ENCODE assay signal across 8 mouse cellular contexts in genomic region chr19:32755104-32755791, GRCm38 (mm10). TPM values are rescaled to one million over a fixed set of nuclear protein-coding genes. Genes with fewer than 3 reads are reported as not detected.
DNase-seq lines count a peak whose midpoint lies in the region; ATAC-seq and TF ChIP-seq lines count a peak whose summit lies in the region.

No protein-coding gene starts in this region.

- peak overlapping the region; percentile 71 for H3K27ac ChIP-seq in liver, adult 2 months (replicated peaks; ENCODE audit: insufficient read depth, low read depth, low read length)
- H3K27ac ChIP-seq in cerebellum, adult 2 months (ENCODE audit: insufficient read depth, low read length) = peak overlapping the region; percentile 100
- peak overlapping the region; percentile 98 for H3K27ac ChIP-seq in hindbrain, embryonic 10.5 days
- no peak overlapping the region for H3K27ac ChIP-seq in midbrain, embryonic 11.5 days (ENCODE audit: low read depth, low read length)

- DNase-seq in liver, adult 2 months (ENCODE audit: extremely low read depth, low read depth, low spot score) = peak; percentile 44
- DNase-seq in liver = no peak
- peak; percentile 36 to 42 for DNase-seq in cerebellum, adult 2 months
- DNase-seq in hindbrain, embryonic 10.5 days (ENCODE audit: low spot score) = peak; percentile 6
- peak; percentile 89 for DNase-seq in midbrain, embryonic 11.5 days (ENCODE audit: low spot score, missing footprints)
- DNase-seq in left cerebral cortex, postnatal 25 days (ENCODE audit: low spot score in 2 of 2) = no peak
- DNase-seq in layer of hippocampus, adult 8-10 months (ENCODE audit: low spot score in 2 of 2) = no peak
- no peak for DNase-seq in ovary, postnatal 36 days (ENCODE audit: low spot score)

- intact Hi-C loops in left cerebral cortex, postnatal 25 days (cut with DNase I) = loop anchor here (5.0 kb wide), 3 partner anchors 197 to 562 kb away; no protein-coding TSS in a partner anchor

- H3K36me3 ChIP-seq in liver, adult 2 months (ENCODE audit: control insufficient read depth, insufficient read depth, low read length) = no peaks in the 10 kb centered on the region
- H3K36me3 ChIP-seq in hindbrain, embryonic 10.5 days = no peaks in the 10 kb centered on the region
- no peaks in the 10 kb centered on the region for H3K36me3 ChIP-seq in midbrain, embryonic 11.5 days (ENCODE audit: control insufficient read depth, insufficient read depth, low read length)

- H3K9ac ChIP-seq in liver, adult 2 months (ENCODE audit: low read depth, low read length) = peak overlapping the region; percentile 58
- peak overlapping the region; percentile 59 for H3K9ac ChIP-seq in midbrain, embryonic 11.5 days (ENCODE audit: low read length)

- ATAC-seq in midbrain, embryonic 11.5 days (ENCODE audit: low FRiP score) = no peak

- H3K9me3 ChIP-seq in hindbrain, embryonic 10.5 days = no peaks in the 10 kb centered on the region
- no peaks in the 10 kb centered on the region for H3K9me3 ChIP-seq in midbrain, embryonic 11.5 days (ENCODE audit: control insufficient read depth, low read length)

- H3K27me3 ChIP-seq in liver, adult 2 months (ENCODE audit: control insufficient read depth, insufficient read depth, low read length) = no peaks in the 10 kb centered on the region
- H3K27me3 ChIP-seq in cerebellum, adult 2 months (ENCODE audit: control insufficient read depth, insufficient read depth, low read length) = no peaks in the 10 kb centered on the region
- H3K27me3 ChIP-seq in hindbrain, embryonic 10.5 days (ENCODE audit: insufficient read depth, poor library complexity, severe bottlenecking) = peaks cover 16% of the 10 kb centered on the region
- no peaks in the 10 kb centered on the region for H3K27me3 ChIP-seq in midbrain, embryonic 11.5 days (ENCODE audit: control insufficient read depth, insufficient read depth, low read length)

- WGBS in liver, adult 2 months = 5% methylated on average over 12 of the region's 12 CpGs
- WGBS in cerebellum, adult 2 months = 6% methylated on average over 12 of the region's 12 CpGs
- 5% methylated on average over 12 of the region's 12 CpGs for WGBS in hindbrain, embryonic 10.5 days
- WGBS in midbrain, embryonic 11.5 days = 5% methylated on average over 12 of the region's 12 CpGs

- H3K4me2 ChIP-seq in midbrain, embryonic 11.5 days = peak overlapping the region; percentile 71

- TF ChIP-seq POLR2A in liver, adult 2 months (IDR thresholded peaks at IDR 0.05; ENCODE audit: extremely low read depth, insufficient read depth, low read length) = no peak
- TF ChIP-seq POLR2A in cerebellum, adult 2 months (IDR thresholded peaks at IDR 0.05; ENCODE audit: borderline replicate concordance, insufficient read depth, low read length) = no peak

- H3K4me1 ChIP-seq in liver, adult 2 months (ENCODE audit: control insufficient read depth, insufficient read depth, low read length) = peaks cover 1% of the 10 kb centered on the region; the same call in 1 of the 2 replicates
- H3K4me1 ChIP-seq in cerebellum, adult 2 months (ENCODE audit: control insufficient read depth, insufficient read depth, low read length) = peaks cover 6% of the 10 kb centered on the region
- peaks cover 29% of the 10 kb centered on the region for H3K4me1 ChIP-seq in hindbrain, embryonic 10.5 days (replicated peaks)
- peaks cover 18% of the 10 kb centered on the region for H3K4me1 ChIP-seq in midbrain, embryonic 11.5 days (ENCODE audit: control insufficient read depth, insufficient read depth, low read length)

- TF ChIP-seq CTCF in liver, adult 2 months (IDR thresholded peaks at IDR 0.05; ENCODE audit: low read depth, low read length) = no peak
- no peak for TF ChIP-seq CTCF in cerebellum, adult 2 months (IDR thresholded peaks at IDR 0.05; ENCODE audit: borderline replicate concordance, insufficient read depth, low read depth, low read length)

- H3K79me2 ChIP-seq in liver, adult 2 months (ENCODE audit: control insufficient read depth, insufficient read depth, low read length) = peaks cover 14% of the 10 kb centered on the region

- H3K4me3 ChIP-seq in liver, adult 2 months (ENCODE audit: insufficient read depth, low read depth, low read length) = peak overlapping the region; percentile 77; the same call in 1 of the 2 replicates
- H3K4me3 ChIP-seq in cerebellum, adult 2 months (replicated peaks; ENCODE audit: insufficient read depth, low read depth, low read length) = peak overlapping the region; percentile 91
- H3K4me3 ChIP-seq in hindbrain, embryonic 10.5 days = peak overlapping the region; percentile 98
- H3K4me3 ChIP-seq in midbrain, embryonic 11.5 days (ENCODE audit: low read depth, low read length) = peak overlapping the region; percentile 97

RNA-seq across cellular contexts. Expression of gene Pten, which starts 2.0 kb away (rescaled TPM):
- total RNA-seq in liver, adult 2 months (2014; rRNA removed) = 78.4 and 80.9 TPM in 2 replicates
- 12.9 and 17.9 TPM in 2 replicates for polyA plus RNA-seq in liver, adult 2 months (2012; rRNA removed)
- 36.6 and 38.1 TPM in 2 replicates for polyA plus RNA-seq in cerebellum, adult 2 months (2012; rRNA removed)
- 5.1 and 7.7 TPM in 2 replicates for polyA plus RNA-seq in hindbrain, embryonic 10.5 days (2016; fragmentation: Nextera tagmentation; extraction: Ambion mirVana)
- polyA plus RNA-seq in midbrain, embryonic 11.5 days (2014; fragmentation: Nextera tagmentation; extraction: Ambion mirVana) = 9.1 and 9.4 TPM in 2 replicates
- total RNA-seq in left cerebral cortex, postnatal 25 days (2021) = 100 to 1,000 TPM; 146 to 150 TPM
- total RNA-seq in layer of hippocampus, adult 8-10 months (2022) = 100 to 1,000 TPM; 105 to 119 (median 113) TPM

RNA-seq across cellular contexts. Expression of gene Atad1, which starts 15.7 kb away (rescaled TPM):
- total RNA-seq in liver, adult 2 months (2014; rRNA removed) = 43.6 and 51.2 TPM in 2 replicates
- polyA plus RNA-seq in liver, adult 2 months (2012; rRNA removed) = 7.1 and 9.0 TPM in 2 replicates
- polyA plus RNA-seq in cerebellum, adult 2 months (2012; rRNA removed) = 77.2 and 85.3 TPM in 2 replicates
- 72.7 and 77.5 TPM in 2 replicates for polyA plus RNA-seq in hindbrain, embryonic 10.5 days (2016; fragmentation: Nextera tagmentation; extraction: Ambion mirVana)
- polyA plus RNA-seq in midbrain, embryonic 11.5 days (2014; fragmentation: Nextera tagmentation; extraction: Ambion mirVana) = 110 and 114 TPM in 2 replicates
- 100 to 1,000 TPM; 104 to 105 TPM for total RNA-seq in left cerebral cortex, postnatal 25 days (2021)
- total RNA-seq in layer of hippocampus, adult 8-10 months (2022) = 100 to 1,000 TPM in 1 of 4 experiments, 10 to 100 TPM in 3; 89.9 to 100 (median 92.7) TPM

Comparison
In these comparisons a context has a peak if more than half of its experiments do, and no peak if none do; other contexts are left out.
1. DNase-seq: peak in liver, adult 2 months (single experiment), cerebellum, adult 2 months (2 of 2), hindbrain, embryonic 10.5 days (single experiment) and midbrain, embryonic 11.5 days (single experiment); none in liver (single experiment), left cerebral cortex, postnatal 25 days (0 of 2), layer of hippocampus, adult 8-10 months (0 of 2) and ovary, postnatal 36 days (single experiment).
2. Peak in every context shown above with its lines, with median percentiles within 50 percentile points of each other: H3K4me3 ChIP-seq.